Mouse (Mus musculus): ENCODE data around the gene Cd82. TPM values are rescaled to one million over a fixed set of nuclear protein-coding genes. Genes with fewer than 3 reads are reported as not detected.
A peak's percentile ranks its signal among the peaks of the same experiment; 100 is the strongest.

The Cd82 gene
- polyA plus RNA-seq, 1 experiment from 2014 or later, result 6.2 TPM

DNA sequence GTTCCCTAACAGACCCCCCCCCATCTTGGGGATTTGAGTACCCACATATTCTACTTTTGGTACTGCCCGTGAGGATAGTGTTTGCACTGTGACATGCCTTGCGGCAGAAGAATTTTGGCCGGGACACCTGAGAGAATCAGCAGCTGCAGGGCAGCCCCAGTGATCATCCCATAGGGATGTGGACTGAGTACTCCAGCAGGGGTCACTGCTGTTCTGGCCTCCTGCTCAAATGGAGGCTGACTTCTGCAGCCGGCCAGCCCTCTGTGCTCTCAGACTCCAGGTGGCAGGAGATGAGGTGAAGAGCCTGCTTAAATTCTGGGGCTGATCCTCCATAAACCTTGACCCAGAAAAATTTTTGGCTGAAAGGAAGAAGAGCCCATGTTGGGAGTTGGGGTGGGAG lies 58.8 kb downstream of the Cd82 start:
- H3K4me2 ChIP-seq (replicated peaks; ENCODE audit: low read depth, low read length), result no peak overlapping the region
- no peaks in the 10 kb centered on the region for H3K36me3 ChIP-seq (ENCODE audit: control insufficient read depth, insufficient read depth, low read length)
- no peaks in the 10 kb centered on the region for H3K9me3 ChIP-seq (ENCODE audit: control insufficient read depth, low read length)
- no peak overlapping the region for H3K9ac ChIP-seq (ENCODE audit: low read depth, low read length)
- H3K4me1 ChIP-seq (replicated peaks; ENCODE audit: control insufficient read depth, insufficient read depth, low read length), result no peaks in the 10 kb centered on the region
- no peak overlapping the region for H3K4me3 ChIP-seq (ENCODE audit: low read depth, low read length)
- 37% methylated on average over 4 of the region's 4 CpGs for WGBS
- DNase-seq (ENCODE audit: low spot score), result no peak
- no peak overlapping the region for H3K27ac ChIP-seq (ENCODE audit: low read depth, low read length)
- H3K27me3 ChIP-seq (ENCODE audit: control insufficient read depth, insufficient read depth, low read length), result no peaks in the 10 kb centered on the region
- no peak for ATAC-seq (ENCODE audit: low FRiP score)

DNA sequence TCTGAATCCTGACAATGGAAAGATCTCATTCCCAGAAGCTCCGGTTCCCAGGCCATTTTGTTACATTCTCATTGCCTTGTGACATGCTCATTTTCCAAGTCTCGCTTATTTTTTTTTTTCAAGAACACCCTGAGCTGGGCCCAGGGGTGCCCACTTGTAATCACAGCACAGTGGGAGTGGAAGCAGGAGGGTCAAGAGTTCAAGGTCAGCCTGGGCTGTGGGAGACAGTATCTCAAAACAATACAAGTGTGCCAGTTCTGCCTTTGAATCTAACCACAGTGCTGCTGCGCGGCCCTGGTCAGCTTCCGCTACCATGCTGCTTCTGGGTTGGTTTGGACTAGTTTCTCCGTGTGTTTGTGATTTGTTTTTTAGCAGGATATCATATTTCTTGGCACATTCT lies 59.7 kb downstream of the Cd82 start:
- H3K4me3 ChIP-seq (ENCODE audit: low read depth, low read length), result no peak overlapping the region
- no peak for ATAC-seq (ENCODE audit: low FRiP score)
- no peaks in the 10 kb centered on the region for H3K27me3 ChIP-seq (ENCODE audit: control insufficient read depth, insufficient read depth, low read length)
- 80% methylated on average over 6 of the region's 6 CpGs for WGBS
- H3K9ac ChIP-seq (ENCODE audit: low read depth, low read length), result no peak overlapping the region
- H3K36me3 ChIP-seq (ENCODE audit: control insufficient read depth, insufficient read depth, low read length), result no peaks in the 10 kb centered on the region
- H3K9me3 ChIP-seq (ENCODE audit: control insufficient read depth, low read length), result no peaks in the 10 kb centered on the region
- no peak for DNase-seq (ENCODE audit: low spot score)
- H3K4me2 ChIP-seq (replicated peaks; ENCODE audit: low read depth, low read length), result no peak overlapping the region
- H3K4me1 ChIP-seq (replicated peaks; ENCODE audit: control insufficient read depth, insufficient read depth, low read length), result no peaks in the 10 kb centered on the region
- H3K27ac ChIP-seq (ENCODE audit: low read depth, low read length), result no peak overlapping the region

DNA sequence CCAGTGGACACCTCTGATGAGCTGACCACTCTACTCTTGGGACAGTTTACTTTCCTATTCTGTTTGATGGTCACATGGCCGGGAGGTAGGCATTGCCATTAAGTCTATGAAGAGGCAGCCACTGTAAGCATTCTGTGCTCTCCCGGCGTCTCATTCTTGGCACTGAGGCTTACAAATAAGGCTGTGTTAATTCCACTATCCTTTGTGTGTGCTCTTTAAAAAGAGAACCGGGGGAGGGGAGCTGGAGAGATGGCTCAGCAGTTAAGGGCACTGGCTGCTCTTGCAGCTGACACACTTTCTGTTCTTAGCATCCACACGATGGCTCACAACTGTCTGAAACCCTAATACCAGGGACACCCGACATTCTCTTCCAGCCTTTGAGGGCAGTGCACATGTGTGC lies 71.7 kb downstream of the Cd82 start:
- ATAC-seq (ENCODE audit: low FRiP score), result peak; percentile 15; the same call in 1 of the 2 replicates
- no peak overlapping the region for H3K4me2 ChIP-seq (replicated peaks; ENCODE audit: low read depth, low read length)
- 66% methylated on average over 6 of the region's 6 CpGs for WGBS
- no peaks in the 10 kb centered on the region for H3K27me3 ChIP-seq (ENCODE audit: control insufficient read depth, insufficient read depth, low read length)
- H3K9me3 ChIP-seq (ENCODE audit: control insufficient read depth, low read length), result no peaks in the 10 kb centered on the region
- H3K9ac ChIP-seq (ENCODE audit: low read depth, low read length), result no peak overlapping the region
- no peak for DNase-seq (ENCODE audit: low spot score)
- H3K4me3 ChIP-seq (ENCODE audit: low read depth, low read length), result no peak overlapping the region
- H3K4me1 ChIP-seq (replicated peaks; ENCODE audit: control insufficient read depth, insufficient read depth, low read length), result 0 out of 2 replicates have a peak, but pooled peaks cover 2% of the 10 kb centered on the region
- no peaks in the 10 kb centered on the region for H3K36me3 ChIP-seq (ENCODE audit: control insufficient read depth, insufficient read depth, low read length)
- no peak overlapping the region for H3K27ac ChIP-seq (ENCODE audit: low read depth, low read length)

DNA sequence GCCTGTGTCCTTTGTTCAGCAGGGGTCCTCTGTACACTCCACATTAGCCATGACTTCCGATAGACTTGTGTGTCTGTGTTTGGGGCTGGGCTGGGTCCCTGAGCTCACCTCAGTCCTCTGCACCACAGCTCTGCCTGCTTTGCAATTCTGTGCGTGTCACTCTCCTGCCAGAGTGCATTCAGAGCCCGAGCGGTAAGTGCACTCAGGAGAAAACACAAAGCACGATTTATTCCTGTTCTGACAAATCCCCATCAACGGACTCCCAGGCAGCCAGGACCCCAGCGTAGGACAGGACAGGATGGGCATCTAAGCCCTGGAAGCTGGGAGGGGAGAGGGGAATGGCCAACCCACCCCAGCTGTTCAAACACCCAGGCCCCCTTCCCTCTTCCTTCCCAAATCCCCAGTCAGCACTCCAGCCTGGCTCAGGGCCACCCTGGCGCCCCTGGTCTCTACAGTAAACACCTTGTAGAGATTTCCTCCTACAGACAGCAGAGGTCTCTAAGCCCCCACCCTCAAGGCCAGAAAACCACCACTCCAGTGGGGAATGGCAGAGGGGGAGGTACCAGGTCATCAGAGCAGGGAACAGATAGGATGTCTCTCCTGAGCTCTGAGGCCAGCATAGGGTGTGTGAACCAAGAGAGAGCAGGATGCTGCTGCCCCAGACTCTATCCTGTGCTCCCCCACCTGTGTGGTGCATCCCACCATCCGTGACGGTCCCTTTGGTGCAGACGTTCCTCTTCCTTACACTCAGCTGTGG lies 72.6 kb downstream of the Cd82 start:
- Histone ChIP-seq H3K4me2 (replicated peaks; ENCODE audit: low read depth, low read length) (no peak overlapping the region), H3K9me3 (ENCODE audit: control insufficient read depth, low read length) (no peaks in the 10 kb centered on the region), H3K9ac (ENCODE audit: low read depth, low read length) (no peak overlapping the region), H3K27me3 (ENCODE audit: control insufficient read depth, insufficient read depth, low read length) (no peaks in the 10 kb centered on the region), H3K4me1 (replicated peaks; ENCODE audit: control insufficient read depth, insufficient read depth, low read length) (0 out of 2 replicates have a peak, but pooled peaks cover 2% of the 10 kb centered on the region), H3K4me3 (ENCODE audit: low read depth, low read length) (no peak overlapping the region), H3K36me3 (ENCODE audit: control insufficient read depth, insufficient read depth, low read length) (no peaks in the 10 kb centered on the region), H3K27ac (ENCODE audit: low read depth, low read length) (no peak overlapping the region)
- ATAC-seq (ENCODE audit: low FRiP score) (peak; percentile 70), DNase-seq (ENCODE audit: low spot score) (peak; percentile 18)
- WGBS, result 32% methylated on average over 11 of the region's 11 CpGs

DNA sequence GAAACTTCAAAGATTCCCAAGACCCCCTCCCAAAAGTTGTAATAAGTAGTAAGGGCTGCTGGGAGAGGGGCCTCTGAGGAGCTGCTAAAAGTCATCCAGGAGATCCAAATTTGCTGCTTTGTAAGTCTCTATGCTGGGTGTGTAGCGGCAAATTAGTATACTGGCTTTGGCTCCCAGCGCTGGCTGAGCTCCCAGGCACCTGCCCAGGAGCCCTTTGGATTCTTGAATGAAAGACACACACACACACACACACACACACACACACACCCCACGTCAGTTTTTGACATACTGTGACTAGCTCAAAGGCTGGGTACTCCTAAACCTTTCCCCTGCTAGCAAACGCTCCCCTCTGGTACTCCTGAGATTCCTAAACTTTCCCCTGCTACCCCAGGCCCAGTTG lies 76.0 kb downstream of the Cd82 start:
- Histone ChIP-seq H3K4me2 (replicated peaks; ENCODE audit: low read depth, low read length) (no peak overlapping the region), H3K27me3 (ENCODE audit: control insufficient read depth, insufficient read depth, low read length) (no peaks in the 10 kb centered on the region), H3K27ac (ENCODE audit: low read depth, low read length) (no peak overlapping the region), H3K4me1 (replicated peaks; ENCODE audit: control insufficient read depth, insufficient read depth, low read length) (0 out of 2 replicates have a peak, but pooled peaks cover 2% of the 10 kb centered on the region), H3K4me3 (ENCODE audit: low read depth, low read length) (no peak overlapping the region), H3K36me3 (ENCODE audit: control insufficient read depth, insufficient read depth, low read length) (no peaks in the 10 kb centered on the region), H3K9ac (ENCODE audit: low read depth, low read length) (no peak overlapping the region), H3K9me3 (ENCODE audit: control insufficient read depth, low read length) (no peaks in the 10 kb centered on the region)
- no peak for ATAC-seq (ENCODE audit: low FRiP score)
- 79% methylated on average over 4 of the region's 4 CpGs for WGBS
- DNase-seq (ENCODE audit: low spot score), result no peak

DNA sequence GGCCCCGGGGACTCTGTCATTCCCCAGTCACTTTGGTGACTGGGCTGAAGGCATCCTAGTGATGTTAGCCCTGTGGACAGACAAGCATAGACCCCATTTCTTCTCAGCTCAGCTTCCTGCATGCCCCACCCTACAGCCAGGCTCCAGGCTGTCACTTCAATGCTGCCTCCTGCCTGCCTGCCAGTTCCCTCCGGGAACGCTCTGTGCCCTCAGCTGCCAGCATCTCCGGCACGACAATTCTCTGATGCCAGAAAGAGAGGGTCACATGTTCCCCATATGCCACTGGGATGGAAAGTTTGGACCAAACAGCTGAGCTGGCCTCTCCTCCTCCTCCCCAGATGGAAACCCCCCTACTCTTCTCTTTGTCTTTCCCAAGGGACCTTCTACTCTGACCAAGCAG lies 79.1 kb downstream of the Cd82 start:
- Histone ChIP-seq H3K4me1 (replicated peaks; ENCODE audit: control insufficient read depth, insufficient read depth, low read length) (no peaks in the 10 kb centered on the region), H3K9me3 (ENCODE audit: control insufficient read depth, low read length) (no peaks in the 10 kb centered on the region), H3K27ac (ENCODE audit: low read depth, low read length) (no peak overlapping the region), H3K4me2 (replicated peaks; ENCODE audit: low read depth, low read length) (no peak overlapping the region), H3K9ac (ENCODE audit: low read depth, low read length) (no peak overlapping the region), H3K4me3 (ENCODE audit: low read depth, low read length) (no peak overlapping the region), H3K36me3 (ENCODE audit: control insufficient read depth, insufficient read depth, low read length) (no peaks in the 10 kb centered on the region), H3K27me3 (ENCODE audit: control insufficient read depth, insufficient read depth, low read length) (no peaks in the 10 kb centered on the region)
- DNase-seq (ENCODE audit: low spot score), result no peak
- 83% methylated on average over 5 of the region's 5 CpGs for WGBS
- no peak for ATAC-seq (ENCODE audit: low FRiP score)

DNA sequence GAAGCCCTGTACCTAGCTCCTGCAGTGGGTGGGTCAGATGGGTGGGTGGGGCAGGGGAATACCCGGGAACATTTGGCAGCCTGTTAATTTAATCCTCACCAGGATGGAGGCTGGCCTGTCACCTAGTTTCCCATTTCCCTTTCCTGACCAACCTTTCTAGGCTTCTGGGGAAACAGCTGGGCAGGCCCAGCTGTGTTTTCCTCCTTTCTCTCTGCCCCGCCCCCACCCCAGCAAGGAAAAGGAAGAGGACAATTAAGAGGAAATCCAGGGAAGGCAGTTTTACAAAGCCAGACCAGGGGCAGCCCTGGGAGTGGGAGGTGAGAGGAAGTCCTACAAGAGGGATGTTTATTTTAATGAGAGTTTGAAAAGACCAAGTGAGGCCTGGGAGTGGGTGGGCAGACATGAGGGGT lies 82.3 kb downstream of the Cd82 start:
- H3K27ac ChIP-seq (ENCODE audit: low read depth, low read length), result no peak overlapping the region
- H3K4me3 ChIP-seq (ENCODE audit: low read depth, low read length), result no peak overlapping the region
- no peaks in the 10 kb centered on the region for H3K36me3 ChIP-seq (ENCODE audit: control insufficient read depth, insufficient read depth, low read length)
- H3K4me1 ChIP-seq (replicated peaks; ENCODE audit: control insufficient read depth, insufficient read depth, low read length), result no peaks in the 10 kb centered on the region
- DNase-seq (ENCODE audit: low spot score) (no peak), ATAC-seq (ENCODE audit: low FRiP score) (no peak)
- H3K9me3 ChIP-seq (ENCODE audit: control insufficient read depth, low read length), result no peaks in the 10 kb centered on the region
- no peak overlapping the region for H3K4me2 ChIP-seq (replicated peaks; ENCODE audit: low read depth, low read length)
- H3K9ac ChIP-seq (ENCODE audit: low read depth, low read length), result no peak overlapping the region
- WGBS, result 31% methylated on average over 1 of the region's 2 CpGs
- no peaks in the 10 kb centered on the region for H3K27me3 ChIP-seq (ENCODE audit: control insufficient read depth, insufficient read depth, low read length)

DNA sequence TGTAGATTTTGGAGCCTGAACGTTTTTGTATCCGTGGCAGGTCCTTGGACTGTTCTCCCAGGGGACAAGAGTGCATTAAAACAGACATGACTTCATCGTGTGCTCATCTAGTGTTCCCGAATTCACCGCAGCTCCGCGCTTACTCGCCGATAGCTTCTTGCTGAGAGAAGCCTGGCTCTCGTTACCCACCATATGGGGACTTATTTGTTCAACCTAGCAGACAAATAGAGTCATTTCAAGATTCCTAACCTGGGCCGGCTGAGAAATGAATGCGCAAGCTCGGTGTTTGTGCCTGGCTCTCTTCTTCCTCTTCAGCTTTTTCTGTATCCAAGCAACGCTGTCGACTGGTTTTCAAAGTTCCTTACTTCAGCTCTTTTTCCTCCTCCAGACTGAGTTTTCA lies 85.1 kb downstream of the Cd82 start:
- 64% methylated on average over 15 of the region's 15 CpGs for WGBS
- no peaks in the 10 kb centered on the region for H3K4me1 ChIP-seq (replicated peaks; ENCODE audit: control insufficient read depth, insufficient read depth, low read length)
- H3K27ac ChIP-seq (ENCODE audit: low read depth, low read length), result no peak overlapping the region
- ATAC-seq (ENCODE audit: low FRiP score) (no peak), DNase-seq (ENCODE audit: low spot score) (no peak)
- no peak overlapping the region for H3K9ac ChIP-seq (ENCODE audit: low read depth, low read length)
- H3K27me3 ChIP-seq (ENCODE audit: control insufficient read depth, insufficient read depth, low read length), result no peaks in the 10 kb centered on the region
- no peak overlapping the region for H3K4me2 ChIP-seq (replicated peaks; ENCODE audit: low read depth, low read length)
- H3K36me3 ChIP-seq (ENCODE audit: control insufficient read depth, insufficient read depth, low read length), result no peaks in the 10 kb centered on the region
- H3K4me3 ChIP-seq (ENCODE audit: low read depth, low read length), result no peak overlapping the region
- no peaks in the 10 kb centered on the region for H3K9me3 ChIP-seq (ENCODE audit: control insufficient read depth, low read length)

DNA sequence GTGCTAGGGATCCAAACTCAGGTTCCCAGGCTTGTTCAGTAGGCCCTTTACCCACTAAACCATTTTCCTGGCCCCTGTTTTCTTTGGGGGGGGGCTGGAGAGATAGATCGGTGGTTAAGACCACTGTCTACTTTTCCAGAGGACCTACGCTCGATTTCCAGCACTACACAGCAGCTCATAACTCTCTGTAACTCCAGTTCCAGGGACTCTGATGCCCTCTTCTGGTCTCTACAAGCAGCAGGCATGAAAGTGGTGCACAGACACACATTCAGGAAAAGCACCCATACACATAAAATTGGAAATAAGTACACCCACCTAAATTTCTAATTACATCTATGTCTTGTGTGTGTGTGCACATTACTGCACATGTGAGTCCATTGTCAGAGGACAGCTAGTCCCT lies 85.8 kb downstream of the Cd82 start:
- H3K9me3 ChIP-seq (ENCODE audit: control insufficient read depth, low read length), result no peaks in the 10 kb centered on the region
- no peak for ATAC-seq (ENCODE audit: low FRiP score)
- no peaks in the 10 kb centered on the region for H3K36me3 ChIP-seq (ENCODE audit: control insufficient read depth, insufficient read depth, low read length)
- no peaks in the 10 kb centered on the region for H3K27me3 ChIP-seq (ENCODE audit: control insufficient read depth, insufficient read depth, low read length)
- no peaks in the 10 kb centered on the region for H3K4me1 ChIP-seq (replicated peaks; ENCODE audit: control insufficient read depth, insufficient read depth, low read length)
- no peak for DNase-seq (ENCODE audit: low spot score)
- no peak overlapping the region for H3K9ac ChIP-seq (ENCODE audit: low read depth, low read length)
- no peak overlapping the region for H3K4me3 ChIP-seq (ENCODE audit: low read depth, low read length)
- no peak overlapping the region for H3K27ac ChIP-seq (ENCODE audit: low read depth, low read length)
- 99% methylated on average over 3 of the region's 3 CpGs for WGBS
- H3K4me2 ChIP-seq (replicated peaks; ENCODE audit: low read depth, low read length), result no peak overlapping the region
